Mouse (Mus musculus) megakaryocyte, adult 5-6 weeks (primary cell): ENCODE measurements at regions not wholly inside any gene's neighbourhood (a gene's known extent, or its start where the extent isn't known, plus 50 kb on each side); places are given as distances from the start of the nearest gene placed in this dataset.
"Not testable (repeated sequence)": the region's sequence is repeated elsewhere in the genome, so short reads cannot be mapped to it uniquely, and the experiment has no call there.

ENCODE experiments used
- ATAC-seq: 2 replicates; pipeline ENCODE4 v1.8.0; 2016; ENCODE audit warnings: mild to moderate bottlenecking, inconsistent platforms; ENCODE audit not compliant: poor library complexity, severe bottlenecking

GRCm38 (mm10) chr12:119102106-119102505 lies 135.9 kb upstream of the Abcb5 start:
- not testable (repeated sequence) for ATAC-seq

GRCm38 (mm10) chr12:119099736-119100135 lies 133.5 kb upstream of the Abcb5 start:
- ATAC-seq = no peak

- ATAC-seq = no peak
Measured at GRCm38 (mm10) chr12:119097814-119098213, 131.6 kb upstream of the Abcb5 start.

GRCm38 (mm10) chr12:119094314-119094713 lies 128.1 kb upstream of the Abcb5 start:
- ATAC-seq = no peak

GRCm38 (mm10) chr12:119093402-119093801 lies 127.2 kb upstream of the Abcb5 start:
- ATAC-seq = no peak

- ATAC-seq = peak; percentile 81
Measured at GRCm38 (mm10) chr12:119089292-119089691, 123.1 kb upstream of the Abcb5 start.

- peak; percentile 53 for ATAC-seq
Measured at GRCm38 (mm10) chr12:119088666-119089065, 122.4 kb upstream of the Abcb5 start.

GRCm38 (mm10) chr12:119084814-119085213 lies 118.6 kb upstream of the Abcb5 start:
- no peak for ATAC-seq

GRCm38 (mm10) chr12:119082781-119083180 lies 116.6 kb upstream of the Abcb5 start:
- ATAC-seq = no peak

- ATAC-seq = no peak
Measured at GRCm38 (mm10) chr12:119075825-119076224, 109.6 kb upstream of the Abcb5 start.

GRCm38 (mm10) chr12:119074742-119075478 lies 108.7 kb upstream of the Abcb5 start:
- ATAC-seq = no peak

GRCm38 (mm10) chr12:119074147-119074546 lies 107.9 kb upstream of the Abcb5 start:
- ATAC-seq = no peak

GRCm38 (mm10) chr12:119070963-119071362 lies 104.7 kb upstream of the Abcb5 start:
- ATAC-seq = no peak

GRCm38 (mm10) chr12:119070446-119070845 lies 104.2 kb upstream of the Abcb5 start:
- ATAC-seq = no peak

GRCm38 (mm10) chr12:119069747-119070146 lies 103.5 kb upstream of the Abcb5 start:
- ATAC-seq = peak; percentile 79

- no peak for ATAC-seq
Measured at GRCm38 (mm10) chr12:119068079-119068478, 101.9 kb upstream of the Abcb5 start.

- no peak for ATAC-seq
Measured at GRCm38 (mm10) chr12:119062931-119063330, 96.7 kb upstream of the Abcb5 start.

GRCm38 (mm10) chr12:119062490-119062889 lies 96.3 kb upstream of the Abcb5 start:
- no peak for ATAC-seq

GRCm38 (mm10) chr12:119054560-119054959 lies 88.3 kb upstream of the Abcb5 start:
- ATAC-seq = no peak

GRCm38 (mm10) chr12:119051692-119052379 lies 85.6 kb upstream of the Abcb5 start:
- peak; percentile 60 for ATAC-seq

- ATAC-seq = peak; percentile 73
Measured at GRCm38 (mm10) chr12:119038306-119038705, 72.1 kb upstream of the Abcb5 start.

- ATAC-seq = no peak
Measured at GRCm38 (mm10) chr12:119034828-119035227, 68.6 kb upstream of the Abcb5 start.
